Mouse (Mus musculus): ENCODE data around the gene Arhgap4.

GRCm38 (mm10) chrX:73930402-73931062 lies 8.9 kb upstream of the Arhgap4 start, which contains the start of gene Renbp:
- TF ChIP-seq E2F4 (IDR thresholded peaks at IDR 0.05; ENCODE audit: insufficient read depth) (no peak), USF1 (IDR thresholded peaks at IDR 0.05; ENCODE audit: low read depth) (no peak), POLR2A (IDR thresholded peaks at IDR 0.05; ENCODE audit: insufficient read length, low read depth) (peak; percentile 45), POLR2AphosphoS2 (IDR thresholded peaks at IDR 0.05; ENCODE audit: insufficient read length, low read depth) (no peak), MAX (IDR thresholded peaks at IDR 0.05; ENCODE audit: low read depth) (no peak)
